Mouse (Mus musculus) frontal cortex, adult 2 months (tissue): ENCODE measurements at regions not wholly inside any gene's neighbourhood (a gene's known extent, or its start where the extent isn't known, plus 50 kb on each side); places are given as distances from the start of the nearest gene placed in this dataset.

ENCODE experiments used
- DNase-seq, 2 experiments: peaks; one replicate each; pipeline ENCODE4 v3.0.0; 2022; ENCODE audit warnings: low spot score in 1 of 2; ENCODE audit errors: extremely low spot score in 1 of 2

- DNase-seq, result no peak
Measured at GRCm38 (mm10) chr4:52265196-52265595, 173.8 kb upstream of the Smc2 start.

DNA sequence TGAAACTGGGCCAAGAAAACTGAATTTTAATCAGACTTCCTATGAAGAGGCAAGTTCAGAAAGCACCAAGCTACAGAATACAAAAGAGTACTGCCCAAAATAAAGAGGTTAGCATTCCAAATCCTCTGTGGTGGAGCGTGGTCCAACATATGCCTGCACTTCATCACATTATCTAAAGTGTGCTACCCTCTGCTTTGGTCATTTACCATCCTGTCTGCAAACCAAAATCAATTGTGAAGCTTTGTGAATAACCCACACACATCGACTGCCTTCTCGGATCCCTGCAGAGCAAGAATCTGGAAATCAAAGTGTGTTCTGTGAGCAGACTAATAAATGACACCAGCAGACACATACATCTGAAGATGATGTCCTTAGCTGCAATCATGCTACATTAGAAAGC lies 156.6 kb upstream of the Smc2 start:
- DNase-seq, result no peak

GRCm38 (mm10) chr4:52284909-52285308 lies 154.1 kb upstream of the Smc2 start:
- no peak for DNase-seq

DNA sequence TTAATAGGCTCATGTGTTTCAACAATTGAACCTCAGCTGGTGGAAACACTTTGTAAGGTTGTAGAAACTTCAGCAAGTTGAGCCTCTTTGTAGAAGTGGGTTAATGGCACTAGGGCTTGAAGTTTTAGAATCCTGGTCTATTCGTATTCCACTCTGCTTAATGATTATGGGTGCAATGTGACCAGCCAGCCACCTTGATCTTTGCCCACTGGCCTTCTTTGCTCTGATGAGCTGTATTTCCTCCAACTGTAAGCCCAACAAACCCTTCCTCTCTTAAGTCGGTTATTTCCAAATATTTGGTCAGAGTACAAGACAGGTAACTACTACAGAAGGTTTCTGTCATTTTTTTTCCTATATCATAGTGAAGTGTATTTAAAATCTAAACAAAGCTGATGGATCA lies 145.4 kb upstream of the Smc2 start:
- DNase-seq, result no peak

DNA sequence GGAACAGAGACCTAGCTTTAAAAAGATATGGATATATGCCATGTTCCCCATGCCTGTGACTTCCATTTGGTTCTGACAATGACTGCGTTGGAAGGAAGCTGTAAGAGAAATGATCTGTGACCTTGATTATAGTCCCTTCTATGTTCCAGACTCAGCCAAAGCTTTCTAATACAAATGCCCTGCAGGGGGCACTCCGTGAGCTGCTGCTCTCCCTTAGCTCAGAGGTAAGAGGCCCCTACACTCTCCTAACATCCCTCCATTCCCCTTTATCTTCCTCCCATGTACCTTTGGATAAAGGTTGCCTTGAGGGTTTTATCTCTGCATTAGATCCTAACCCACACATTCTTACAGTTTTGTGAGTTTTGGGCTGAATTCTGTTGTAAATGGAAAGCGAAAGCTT lies 139.8 kb upstream of the Smc2 start:
- DNase-seq, result no peak

DNA sequence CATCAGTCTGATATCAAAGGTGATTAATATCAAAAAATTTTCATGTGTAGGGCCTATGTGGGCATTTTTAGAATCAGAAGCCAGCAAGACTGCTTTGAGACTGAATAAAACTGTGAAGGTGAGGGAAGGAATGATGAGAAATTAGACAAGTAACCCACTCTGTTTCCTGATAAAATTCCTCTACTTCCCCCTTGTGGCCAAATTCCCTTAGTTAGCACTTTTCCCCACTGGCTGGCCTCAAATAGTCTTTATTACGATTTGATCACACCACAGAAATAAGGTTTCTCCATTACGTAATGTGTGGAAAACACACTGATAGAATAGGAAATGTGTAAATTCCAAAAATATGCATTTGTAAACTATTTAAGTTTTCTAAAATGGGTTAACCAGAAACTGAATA lies 137.4 kb upstream of the Smc2 start:
- peak in 1 of 2 experiments; percentile 29 for DNase-seq

DNA sequence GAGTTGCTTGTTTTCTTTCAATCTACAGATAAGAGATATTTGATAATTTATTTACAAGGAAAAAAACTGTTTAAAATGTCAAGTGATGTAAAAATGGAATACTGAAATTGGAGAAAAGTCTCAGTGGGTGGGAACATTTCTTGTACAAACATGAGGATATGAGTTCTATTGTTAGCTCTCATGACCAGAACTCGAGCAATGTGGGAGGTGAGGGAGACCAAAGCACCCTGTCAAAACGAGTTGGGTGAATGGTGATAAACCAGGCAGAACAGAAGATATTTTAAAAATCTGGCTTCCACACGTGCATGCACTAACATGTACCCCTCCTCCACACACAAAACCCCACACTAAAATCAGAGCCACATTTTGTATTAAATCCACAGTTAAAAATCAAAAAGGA lies 114.7 kb upstream of the Smc2 start:
- DNase-seq, result peak in 1 of 2 experiments; percentile 27

DNA sequence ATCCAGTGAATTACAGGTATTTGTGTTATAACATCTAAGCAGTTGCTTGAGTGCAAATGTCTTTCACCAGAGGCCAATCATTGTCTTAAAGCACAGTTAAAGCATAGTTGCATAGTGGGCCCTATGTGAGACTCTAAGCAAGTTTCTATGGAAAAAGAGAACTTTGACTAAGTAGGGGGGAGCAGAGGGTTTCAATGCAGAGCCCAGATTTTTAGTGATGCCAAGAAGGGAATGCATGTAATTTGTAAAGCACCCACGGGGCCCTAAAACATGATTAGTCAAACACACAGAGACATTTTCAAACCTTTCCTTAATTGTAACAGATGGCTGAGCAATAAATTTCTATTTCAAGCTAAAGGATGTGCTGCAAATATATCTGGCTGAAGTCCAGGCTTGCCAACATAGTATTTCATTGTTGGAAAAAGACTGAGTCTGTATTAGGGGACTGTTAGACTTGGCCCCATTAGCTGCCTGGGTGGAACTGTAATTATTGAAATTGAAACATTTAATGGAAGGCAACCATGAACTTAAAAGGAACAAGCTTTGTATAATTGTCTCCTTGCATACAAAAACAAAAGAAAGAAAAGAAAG lies 107.6 kb upstream of the Smc2 start:
- peak in 1 of 2 experiments; percentile 41 for DNase-seq

GRCm38 (mm10) chr4:52336365-52337017 lies 102.6 kb upstream of the Smc2 start:
- no peak for DNase-seq

DNA sequence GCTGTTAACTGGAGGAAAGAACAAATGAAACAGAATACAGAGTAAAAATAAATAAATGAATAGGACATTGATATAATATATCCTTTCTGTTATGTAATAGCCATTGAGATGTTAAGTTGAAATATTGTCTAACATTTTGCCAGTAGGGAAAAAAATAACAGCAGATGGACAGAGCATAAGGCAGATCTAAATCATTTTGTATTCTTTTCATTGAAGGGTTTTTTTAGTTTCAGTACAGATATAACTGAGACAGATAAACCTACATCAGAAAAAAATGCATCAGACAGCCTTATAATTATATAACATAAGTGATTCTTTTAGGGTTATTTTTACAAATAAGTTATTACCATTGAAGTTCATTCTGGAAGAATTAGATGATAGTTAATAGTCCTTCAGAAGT lies 97.8 kb upstream of the Smc2 start:
- DNase-seq, result peak in 1 of 2 experiments; percentile 45

DNA sequence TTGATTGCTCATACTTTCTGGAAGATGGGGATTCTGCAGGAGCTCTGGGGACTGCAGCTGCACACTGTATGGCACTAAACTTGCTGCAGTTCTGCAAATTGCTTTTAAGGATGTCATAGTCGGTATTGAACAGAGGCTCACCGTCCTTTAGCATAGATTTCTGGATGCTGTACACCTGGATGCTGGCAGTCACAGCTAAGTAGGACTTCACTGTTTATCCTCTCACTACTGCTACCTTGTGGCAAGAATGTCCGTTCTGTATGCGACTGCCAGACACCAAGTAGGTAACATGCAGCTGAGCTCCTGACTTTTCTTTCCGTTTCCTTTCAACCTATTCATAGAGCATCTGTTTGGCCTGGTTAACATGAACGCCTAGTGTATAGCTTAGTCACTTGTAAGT lies 77.3 kb upstream of the Smc2 start:
- DNase-seq, result peak in 1 of 2 experiments; percentile 16

DNA sequence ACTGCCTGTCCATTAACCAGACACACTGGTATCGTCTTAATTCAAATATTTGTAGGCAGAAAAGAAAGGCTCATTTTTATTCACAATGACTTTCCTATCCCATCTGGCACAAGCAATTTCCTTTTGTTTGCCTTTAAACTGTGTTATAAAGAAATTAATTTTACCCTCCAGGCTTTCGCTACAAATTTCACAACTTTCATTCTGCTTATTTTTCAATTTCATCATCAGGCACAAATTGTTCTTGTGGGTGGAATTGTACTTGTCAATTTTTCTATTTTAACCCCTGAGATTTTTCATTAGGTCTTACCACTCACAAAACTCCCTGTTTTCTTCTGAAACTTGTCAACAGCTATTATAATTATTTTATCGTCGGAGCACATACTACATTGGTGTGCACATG lies 73.2 kb upstream of the Smc2 start:
- DNase-seq, result no peak

DNA sequence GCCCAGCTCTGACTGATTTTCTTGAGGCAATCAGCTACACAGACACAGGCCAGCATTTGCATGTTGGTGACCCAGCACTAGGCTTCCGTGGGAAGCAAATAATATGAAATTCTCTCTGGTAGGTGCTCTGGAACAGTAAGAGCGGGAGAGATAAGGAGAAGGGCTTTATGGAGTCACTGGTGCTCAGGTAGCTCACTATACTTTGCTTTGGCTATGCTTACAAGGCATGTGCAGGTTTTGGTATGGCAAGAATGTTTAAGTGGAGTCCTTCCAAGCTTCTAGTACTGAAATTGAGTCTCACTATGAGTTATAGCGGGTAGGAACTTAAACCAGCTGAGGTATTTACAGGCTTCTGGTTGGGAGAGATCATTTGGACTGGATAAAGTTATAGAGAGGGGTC lies 70.5 kb upstream of the Smc2 start:
- DNase-seq, result no peak
